Mouse (Mus musculus) T-helper 1 cell (primary cell): Measurements from ENCODE around the gene G3bp2.

Source experiments
- in situ Hi-C: fragments of 300-600 bp; cut with MboI, MseI; formaldehyde crosslinking; loops from one replicate; pipeline ENCODE4 v1.15.1; 2025; ENCODE audit warnings: high pct_unique_total_duplicates

The G3bp2 gene

GRCm38 (mm10) chr5:92101601-92102000 lies 18.1 kb upstream of the G3bp2 start:
- in situ Hi-C loops, result no loop called here

- in situ Hi-C loops, result no loop called here
These were observed 15.0 kb upstream of the G3bp2 start for GRCm38 (mm10) chr5:92098351-92099109.

- in situ Hi-C loops, result no loop called here
These were observed 14.3 kb upstream of the G3bp2 start for GRCm38 (mm10) chr5:92097779-92098178.

GRCm38 (mm10) chr5:92096786-92097185 lies 13.3 kb upstream of the G3bp2 start:
- in situ Hi-C loops, result no loop called here

GRCm38 (mm10) chr5:92094062-92094415 lies 10.5 kb upstream of the G3bp2 start:
- in situ Hi-C loops, result no loop called here

- in situ Hi-C loops, result no loop called here
These were observed 9.9 kb upstream of the G3bp2 start for GRCm38 (mm10) chr5:92093263-92094061.

GRCm38 (mm10) chr5:92087469-92087868 lies 4.0 kb upstream of the G3bp2 start:
- in situ Hi-C loops, result loop anchor here (10.0 kb wide), 1 partner anchor 417 kb away; the partner anchor contains the start of gene Scarb2

GRCm38 (mm10) chr5:92085821-92086550 lies 2.5 kb upstream of the G3bp2 start:
- in situ Hi-C loops, result loop anchor here (10.0 kb wide), 1 partner anchor 419 kb away; the partner anchor contains the start of gene Scarb2

- in situ Hi-C loops, result loop anchor here (10.0 kb wide), 1 partner anchor 420 kb away; the partner anchor contains the start of gene Scarb2
These were observed 1.7 kb upstream of the G3bp2 start for GRCm38 (mm10) chr5:92085246-92085645.

- in situ Hi-C loops, result loop anchor here (10.0 kb wide), 1 partner anchor 422 kb away; the partner anchor contains the start of gene Scarb2
These were observed 608 bp downstream of the G3bp2 start for GRCm38 (mm10) chr5:92082821-92083401.

GRCm38 (mm10) chr5:92081326-92081725 lies 2.2 kb downstream of the G3bp2 start:
- in situ Hi-C loops, result loop anchor here (10.0 kb wide), 1 partner anchor 423 kb away; the partner anchor contains the start of gene Scarb2

GRCm38 (mm10) chr5:92080400-92080799 lies 3.1 kb downstream of the G3bp2 start:
- in situ Hi-C loops, result loop anchor here (10.0 kb wide), 1 partner anchor 424 kb away; the partner anchor contains the start of gene Scarb2

- in situ Hi-C loops, result loop anchor here (5.0 kb wide), 1 partner anchor 38 kb away; no protein-coding TSS in a partner anchor
These were observed 4.2 kb downstream of the G3bp2 start for GRCm38 (mm10) chr5:92079304-92079703.

GRCm38 (mm10) chr5:92078751-92079150 lies 4.8 kb downstream of the G3bp2 start:
- in situ Hi-C loops, result loop anchor here (5.0 kb wide), 1 partner anchor 39 kb away; no protein-coding TSS in a partner anchor

GRCm38 (mm10) chr5:92076273-92076672 lies 7.2 kb downstream of the G3bp2 start:
- in situ Hi-C loops, result loop anchor here (5.0 kb wide), 1 partner anchor 41 kb away; no protein-coding TSS in a partner anchor

- in situ Hi-C loops, result no loop called here
These were observed 9.5 kb downstream of the G3bp2 start for GRCm38 (mm10) chr5:92074061-92074460.

- in situ Hi-C loops, result no loop called here
These were observed 20.3 kb downstream of the G3bp2 start for GRCm38 (mm10) chr5:92063192-92063591.

- in situ Hi-C loops, result no loop called here
These were observed 30.7 kb downstream of the G3bp2 start for GRCm38 (mm10) chr5:92052866-92053265.

- in situ Hi-C loops, result no loop called here
These were observed 33.1 kb downstream of the G3bp2 start for GRCm38 (mm10) chr5:92050419-92050818.

GRCm38 (mm10) chr5:92043783-92044182 lies 39.7 kb downstream of the G3bp2 start, which contains the start of gene Cdkl2:
Cdkl2 (minus strand) TSS chr5:92043883.
- in situ Hi-C loops, result no loop called here
